Mouse (Mus musculus) intestine, embryonic 14.5 days (tissue): ENCODE measurements around the gene Rab2b. TPM values are rescaled to one million over a fixed set of nuclear protein-coding genes. Genes with fewer than 3 reads are reported as not detected.

Source experiments
- ATAC-seq: fragments of 200-750 bp; cut with Nextera tagmentation; replicated peaks from 2 replicates; pipeline ENCODE4 v1.8.0; 2017; ENCODE audit warnings: low read depth, moderate number of reproducible peaks, moderate TSS enrichment, moderate library complexity; ENCODE audit not compliant: low FRiP score, low TSS enrichment
- DNase-seq: peaks from one replicate; pipeline ENCODE4 v3.0.0-alpha.2; 2018; ENCODE audit warnings: low spot score
- H3K27ac ChIP-seq: fragments of 300-500 bp; sonication (generic); 2 replicates; pipeline ENCODE4 v1.5.1; 2014; ENCODE audit warnings: low read depth, mild to moderate bottlenecking, control low read depth
- H3K27me3 ChIP-seq: fragments of 300-500 bp; sonication (generic); replicated peaks from 2 replicates; pipeline ENCODE4 v1.6.1; 2014; ENCODE audit warnings: low read length, control low read depth; ENCODE audit not compliant: control insufficient read depth, insufficient read depth
- H3K36me3 ChIP-seq: fragments of 300-500 bp; sonication (generic); 2 replicates; pipeline ENCODE4 v1.6.1; 2014; ENCODE audit warnings: low read length, control low read depth; ENCODE audit not compliant: control insufficient read depth, insufficient read depth
- H3K4me1 ChIP-seq: fragments of 300-500 bp; sonication (generic); replicated peaks from 2 replicates; pipeline ENCODE4 v1.6.1; 2014; ENCODE audit warnings: low read length, control low read depth, mixed read lengths; ENCODE audit not compliant: control insufficient read depth, insufficient read depth
- H3K4me2 ChIP-seq: fragments of 300-500 bp; sonication (generic); 2 replicates; pipeline ENCODE4 v1.6.1; 2014; ENCODE audit warnings: low read length
- H3K4me3 ChIP-seq: fragments of 300-500 bp; sonication (generic); 2 replicates; pipeline ENCODE4 v1.5.1; 2014; ENCODE audit warnings: low read depth, low read length, control low read depth, mixed read lengths
- H3K9ac ChIP-seq: fragments of 300-500 bp; sonication (generic); 2 replicates; pipeline ENCODE4 v1.6.1; 2014; ENCODE audit warnings: mild to moderate bottlenecking, low read length
- H3K9me3 ChIP-seq: fragments of 300-500 bp; sonication (generic); 2 replicates; pipeline ENCODE4 v1.6.1; 2016; ENCODE audit warnings: low read length, control low read depth; ENCODE audit not compliant: control insufficient read depth
- WGBS: fragments of 180-500 bp; shearing (Covaris S2); extraction: QIAGEN DNeasy Blood & Tissue Kit; methylation state at CpG from one replicate; pipeline ENCODE4 v1.1.7; 2014; 5-methylcytosine and 5-hydroxymethylcytosine counted together
- polyA plus RNA-seq: library from polyadenylated mRNA; unstranded; fragments of >200 nt; fragmentation: Nextera tagmentation; extraction: Ambion mirVana; gene quantifications from 2 replicates; pipeline ENCODE4 v1.2.1, GENCODE M21; 2014

The Rab2b gene
- polyA plus RNA-seq, 1 experiment from 2014 or later = 21.0 TPM

GRCm38 (mm10) chr14:52246129-52246528 lies 33.2 kb downstream of the Rab2b start:
- H3K27ac ChIP-seq = no peak overlapping the region
- H3K36me3 ChIP-seq = peaks cover under 1% of the 10 kb centered on the region; the same call in 1 of the 2 replicates
- DNase-seq (no peak), ATAC-seq (no peak)
- H3K9ac ChIP-seq = no peak overlapping the region
- WGBS = 77% methylated on average over 4 of the region's 4 CpGs
- H3K4me3 ChIP-seq = no peak overlapping the region
- H3K4me2 ChIP-seq = no peak overlapping the region
- 0 out of 2 replicates have a peak, but pooled peaks cover 3% of the 10 kb centered on the region for H3K4me1 ChIP-seq
- no peaks in the 10 kb centered on the region for H3K27me3 ChIP-seq
- no peaks in the 10 kb centered on the region for H3K9me3 ChIP-seq

- H3K27me3 ChIP-seq = no peaks in the 10 kb centered on the region
- H3K27ac ChIP-seq = peak overlapping the region; percentile 6; the same call in 1 of the 2 replicates
- H3K4me3 ChIP-seq = peak overlapping the region; percentile 54
- no peaks in the 10 kb centered on the region for H3K9me3 ChIP-seq
- peak; percentile 72 for ATAC-seq
- 10% methylated on average over 7 of the region's 7 CpGs for WGBS
- H3K9ac ChIP-seq = peak overlapping the region; percentile 31
- DNase-seq = no peak
- 0 out of 2 replicates have a peak, but pooled peaks cover 3% of the 10 kb centered on the region for H3K4me1 ChIP-seq
- H3K4me2 ChIP-seq = peak overlapping the region; percentile 49
- H3K36me3 ChIP-seq = peaks cover 7% of the 10 kb centered on the region; the same call in 1 of the 2 replicates
Observed at GRCm38 (mm10) chr14:52244690-52245042, 34.7 kb downstream of the Rab2b start.

GRCm38 (mm10) chr14:52244041-52244689 lies 35.2 kb downstream of the Rab2b start:
- under 1% methylated on average over 32 of the region's 32 CpGs for WGBS
- Histone ChIP-seq H3K9me3 (no peaks in the 10 kb centered on the region), H3K36me3 (peaks cover 7% of the 10 kb centered on the region; the same call in 1 of the 2 replicates), H3K9ac (peak overlapping the region; percentile 53), H3K27ac (peak overlapping the region; percentile 6; the same call in 1 of the 2 replicates), H3K4me3 (peak overlapping the region; percentile 54), H3K27me3 (no peaks in the 10 kb centered on the region), H3K4me1 (0 out of 2 replicates have a peak, but pooled peaks cover 3% of the 10 kb centered on the region), H3K4me2 (peak overlapping the region; percentile 49)
- DNase-seq = peak; percentile 99
- ATAC-seq = peak; percentile 98

GRCm38 (mm10) chr14:52236216-52236615 lies 43.1 kb downstream of the Rab2b start:
- H3K4me3 ChIP-seq = no peak overlapping the region
- ATAC-seq (no peak), DNase-seq (no peak)
- H3K27me3 ChIP-seq = no peaks in the 10 kb centered on the region
- H3K27ac ChIP-seq = no peak overlapping the region
- no peak overlapping the region for H3K4me2 ChIP-seq
- peaks cover 68% of the 10 kb centered on the region for H3K36me3 ChIP-seq
- H3K9me3 ChIP-seq = no peaks in the 10 kb centered on the region
- no peak overlapping the region for H3K9ac ChIP-seq
- H3K4me1 ChIP-seq = no peaks in the 10 kb centered on the region
- 89% methylated on average over 1 of the region's 1 CpGs for WGBS

- no peaks in the 10 kb centered on the region for H3K4me1 ChIP-seq
- no peak for ATAC-seq
- H3K9ac ChIP-seq = no peak overlapping the region
- 88% methylated on average over 7 of the region's 7 CpGs for WGBS
- H3K27me3 ChIP-seq = no peaks in the 10 kb centered on the region
- H3K4me2 ChIP-seq = no peak overlapping the region
- H3K4me3 ChIP-seq = no peak overlapping the region
- H3K27ac ChIP-seq = no peak overlapping the region
- DNase-seq = no peak
- peaks cover 72% of the 10 kb centered on the region for H3K36me3 ChIP-seq
- no peaks in the 10 kb centered on the region for H3K9me3 ChIP-seq
Observed at GRCm38 (mm10) chr14:52235165-52235564, 44.2 kb downstream of the Rab2b start.

- WGBS = 85% methylated on average over 6 of the region's 6 CpGs
- peaks cover 97% of the 10 kb centered on the region for H3K36me3 ChIP-seq
Observed at GRCm38 (mm10) chr14:52232249-52232648, 47.1 kb downstream of the Rab2b start.

GRCm38 (mm10) chr14:52225972-52226371 lies 53.4 kb downstream of the Rab2b start:
- H3K4me3 ChIP-seq = no peak overlapping the region
- H3K9me3 ChIP-seq = no peaks in the 10 kb centered on the region
- DNase-seq (no peak), ATAC-seq (no peak)
- no peaks in the 10 kb centered on the region for H3K27me3 ChIP-seq
- H3K9ac ChIP-seq = no peak overlapping the region
- H3K4me1 ChIP-seq = no peaks in the 10 kb centered on the region
- 94% methylated on average over 2 of the region's 2 CpGs for WGBS
- H3K36me3 ChIP-seq = peaks cover 99% of the 10 kb centered on the region
- H3K27ac ChIP-seq = no peak overlapping the region
- H3K4me2 ChIP-seq = no peak overlapping the region

More at GRCm38 (mm10) chr14:52232249-52232648, 47.1 kb downstream of the Rab2b start:
- ATAC-seq (no peak), DNase-seq (no peak)
- H3K4me2 ChIP-seq = no peak overlapping the region
- no peak overlapping the region for H3K27ac ChIP-seq
- no peaks in the 10 kb centered on the region for H3K9me3 ChIP-seq
- no peaks in the 10 kb centered on the region for H3K4me1 ChIP-seq
- no peak overlapping the region for H3K4me3 ChIP-seq
- no peaks in the 10 kb centered on the region for H3K27me3 ChIP-seq
- no peak overlapping the region for H3K9ac ChIP-seq

GRCm38 (mm10) chr14:52217261-52217660 lies 62.1 kb downstream of the Rab2b start:
- WGBS = 84% methylated on average over 5 of the region's 5 CpGs
- ATAC-seq (no peak), DNase-seq (no peak)
- Histone ChIP-seq H3K27me3 (no peaks in the 10 kb centered on the region), H3K9ac (no peak overlapping the region), H3K36me3 (peaks cover 95% of the 10 kb centered on the region), H3K4me1 (no peaks in the 10 kb centered on the region), H3K27ac (no peak overlapping the region), H3K9me3 (no peaks in the 10 kb centered on the region), H3K4me3 (no peak overlapping the region), H3K4me2 (no peak overlapping the region)
